Mouse (Mus musculus): ENCODE measurements around the gene Prx.

Gene Prx

DNA sequence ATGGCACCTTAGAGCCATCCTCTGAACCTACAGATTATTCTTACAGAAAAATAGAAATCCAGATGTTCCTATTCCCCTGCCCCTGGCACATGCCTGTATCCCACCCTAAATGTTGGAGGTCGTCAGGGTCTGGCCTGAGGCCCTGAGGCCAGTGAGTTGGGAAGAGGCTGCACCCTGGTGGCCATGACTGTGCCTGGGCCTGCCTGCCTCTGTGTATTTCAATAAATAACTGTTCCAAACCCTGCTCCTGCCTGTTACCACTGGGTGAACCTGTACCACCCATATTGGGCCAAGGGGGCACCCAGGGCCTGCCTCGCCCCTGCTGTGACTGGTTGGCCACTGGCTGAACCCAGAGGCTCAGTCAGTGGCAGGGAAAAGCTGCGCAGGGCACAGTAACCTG, 31.8 kb downstream of the Prx start:
- no peak for TF ChIP-seq GATA4 (IDR thresholded peaks at IDR 0.05; ENCODE audit: insufficient replicate concordance, low read length)

DNA sequence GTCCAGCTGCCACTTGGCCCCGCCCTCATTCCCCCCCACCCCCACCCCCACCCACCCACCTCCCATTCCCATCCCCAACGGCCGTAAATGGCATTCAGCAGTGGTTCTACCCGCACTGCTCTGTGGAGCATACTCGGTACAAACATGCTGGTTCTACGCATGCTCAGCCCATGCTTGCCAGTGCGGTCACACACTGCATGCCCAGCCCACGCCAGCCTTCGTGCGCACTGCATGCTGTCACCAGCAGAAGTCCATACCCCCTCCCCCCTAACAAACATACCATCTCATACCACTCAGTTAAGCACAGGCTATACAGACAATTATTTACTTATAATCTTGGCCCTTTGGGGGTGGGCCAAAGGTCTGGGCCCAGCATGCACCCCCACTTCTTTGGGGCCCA, 32.6 kb downstream of the Prx start:
- TF ChIP-seq GATA4 (IDR thresholded peaks at IDR 0.05; ENCODE audit: insufficient replicate concordance, low read length): no peak

DNA sequence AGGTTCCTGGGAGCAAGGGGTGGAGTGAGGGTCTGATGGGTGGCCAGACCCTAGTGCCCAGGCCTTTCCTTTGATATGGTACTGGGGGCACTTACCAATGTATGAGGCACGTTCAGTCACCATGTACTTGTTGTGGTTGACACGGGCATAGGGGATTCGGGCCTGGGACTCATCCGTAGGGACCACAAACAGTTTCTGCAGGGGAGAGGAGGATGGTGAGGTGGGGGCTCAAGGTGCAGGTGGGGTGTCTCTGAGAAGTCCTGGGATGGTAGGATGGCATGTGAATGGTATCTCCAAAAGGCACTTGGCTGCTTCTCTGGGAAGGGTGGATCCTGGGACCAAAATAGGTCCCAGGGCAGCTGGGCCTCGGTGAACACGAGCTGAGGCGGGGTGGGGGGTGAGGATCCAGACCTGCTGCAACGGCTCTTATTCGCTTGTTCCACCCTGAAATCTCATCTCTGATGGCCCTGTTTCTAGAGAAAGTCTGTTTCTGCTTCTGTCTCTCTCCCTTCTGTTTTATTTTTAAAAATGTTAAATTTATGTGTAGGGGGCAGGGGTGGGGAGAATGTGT, 33.4 kb downstream of the Prx start:
- TF ChIP-seq GATA4 (IDR thresholded peaks at IDR 0.05; ENCODE audit: insufficient replicate concordance, low read length): no peak

DNA sequence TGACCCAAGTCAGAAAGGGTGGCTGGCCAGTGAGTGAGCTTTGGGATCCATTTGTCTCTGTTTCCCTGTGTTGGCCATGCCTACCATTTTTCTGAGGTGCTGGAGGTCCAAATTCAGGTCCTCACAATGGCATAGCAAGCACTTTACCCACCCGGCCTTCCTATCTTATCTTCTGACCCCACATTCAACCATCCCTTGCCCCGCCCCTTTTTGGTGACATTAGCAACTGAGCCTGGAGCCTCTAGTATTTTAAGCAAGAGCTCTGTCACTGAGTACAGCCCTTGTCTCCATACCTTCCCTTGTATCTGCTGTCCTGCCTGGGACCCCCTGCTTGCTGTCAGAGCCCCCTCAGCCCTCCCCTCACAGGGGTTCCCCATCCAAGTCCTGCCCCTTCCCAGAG, 36.3 kb downstream of the Prx start:
- no peak for TF ChIP-seq GATA4 (IDR thresholded peaks at IDR 0.05; ENCODE audit: insufficient replicate concordance, low read length)

DNA sequence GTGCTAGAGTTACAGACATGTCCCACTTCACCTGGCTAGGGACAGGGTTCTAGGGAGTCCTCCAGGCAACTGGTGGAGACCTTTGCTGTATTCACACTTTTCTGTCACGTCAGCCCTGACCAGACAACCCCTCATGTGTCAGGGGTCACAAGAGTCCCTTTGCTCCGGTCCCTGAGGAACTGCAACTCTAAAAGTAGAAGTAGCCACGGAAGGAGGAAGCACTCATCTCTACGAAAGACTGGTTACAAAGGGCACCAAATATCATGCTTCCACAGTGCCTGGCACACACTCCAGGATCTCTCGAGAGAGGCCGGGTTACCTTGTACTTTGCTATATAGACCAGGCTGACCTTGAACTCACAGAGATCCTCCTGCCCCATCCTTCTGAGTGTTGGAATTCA, 37.5 kb downstream of the Prx start:
- TF ChIP-seq GATA4 (IDR thresholded peaks at IDR 0.05; ENCODE audit: insufficient replicate concordance, low read length): no peak

DNA sequence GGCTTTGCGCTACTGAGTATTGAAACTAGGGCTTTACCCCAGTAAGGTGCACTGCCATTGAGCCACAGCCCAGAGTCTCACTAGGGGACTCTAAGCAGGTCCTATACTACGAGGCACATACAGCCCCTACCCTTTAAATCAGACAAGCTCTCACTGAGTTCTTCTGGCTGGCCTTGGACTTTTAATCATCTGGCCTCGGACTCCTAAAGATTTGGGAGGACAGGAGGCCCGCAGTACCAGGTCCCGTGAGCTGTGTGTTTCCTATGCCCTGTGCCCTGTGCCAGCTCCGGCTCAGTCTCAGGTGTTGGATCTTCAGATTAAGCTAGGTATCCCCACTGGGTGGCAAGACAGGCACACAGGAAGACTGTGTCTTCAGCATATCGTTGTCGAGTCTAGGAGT, 38.9 kb downstream of the Prx start:
- no peak for TF ChIP-seq GATA4 (IDR thresholded peaks at IDR 0.05; ENCODE audit: insufficient replicate concordance, low read length)

DNA sequence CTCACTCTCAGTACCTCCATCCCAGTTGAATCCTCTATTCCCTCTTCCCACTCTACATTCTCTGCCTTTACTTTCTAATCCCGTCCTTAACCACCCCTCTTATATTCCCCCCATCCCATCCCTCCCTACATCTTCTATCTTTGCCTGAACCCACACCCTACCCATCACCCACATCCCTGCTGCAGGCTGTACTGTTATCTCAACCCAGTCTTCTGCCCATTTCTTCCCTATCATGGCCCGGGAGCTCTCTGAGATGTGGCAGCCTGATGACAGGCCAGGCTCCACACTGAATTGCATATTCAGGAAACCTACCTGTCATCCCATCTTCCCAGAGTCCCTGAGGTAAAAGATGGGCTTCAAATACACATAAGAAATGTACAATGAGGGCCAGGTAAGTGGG, 39.7 kb downstream of the Prx start:
- no peak for TF ChIP-seq GATA4 (IDR thresholded peaks at IDR 0.05; ENCODE audit: insufficient replicate concordance, low read length)

DNA sequence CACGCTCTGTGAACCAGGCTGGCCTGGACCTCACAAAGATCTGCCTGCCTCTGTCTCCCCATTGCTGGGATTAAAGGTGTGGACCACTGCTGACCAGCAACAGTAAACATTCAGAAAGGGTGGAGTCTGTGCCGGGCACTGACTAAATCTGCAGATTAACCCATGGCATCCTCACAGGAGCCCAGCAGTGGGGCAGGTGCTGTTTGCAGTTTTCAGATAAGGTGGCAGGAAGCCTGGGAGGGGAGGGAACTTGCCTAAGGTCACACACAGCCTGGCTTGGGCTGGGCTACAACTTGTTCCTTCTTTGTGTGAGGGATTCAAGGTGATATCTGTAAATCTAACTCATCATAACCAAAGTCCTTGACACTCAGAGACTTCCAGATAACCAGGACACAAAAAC, 41.4 kb downstream of the Prx start:
- no peak for TF ChIP-seq GATA4 (IDR thresholded peaks at IDR 0.05; ENCODE audit: insufficient replicate concordance, low read length)

DNA sequence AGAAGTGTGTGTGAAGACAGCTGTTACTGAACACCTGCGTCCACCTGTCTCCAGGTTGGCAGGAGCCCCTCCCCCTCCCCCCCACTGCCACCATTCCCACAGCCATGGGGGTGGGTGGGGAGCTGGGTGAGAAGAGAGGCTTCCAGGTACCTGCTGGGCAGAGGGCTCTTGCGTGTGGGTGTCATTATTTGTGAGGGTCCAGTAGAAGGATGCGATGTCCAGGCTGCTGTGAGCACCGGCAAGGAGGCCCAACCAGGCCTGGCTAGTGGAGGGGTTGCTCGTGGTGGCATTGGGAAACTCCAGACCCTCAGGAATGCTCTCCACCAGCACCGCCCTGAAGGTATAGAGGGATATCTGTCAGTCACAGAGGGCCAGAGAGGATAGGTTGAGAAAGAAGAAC, 41.8 kb downstream of the Prx start:
- no peak for TF ChIP-seq GATA4 (IDR thresholded peaks at IDR 0.05; ENCODE audit: insufficient replicate concordance, low read length)

DNA sequence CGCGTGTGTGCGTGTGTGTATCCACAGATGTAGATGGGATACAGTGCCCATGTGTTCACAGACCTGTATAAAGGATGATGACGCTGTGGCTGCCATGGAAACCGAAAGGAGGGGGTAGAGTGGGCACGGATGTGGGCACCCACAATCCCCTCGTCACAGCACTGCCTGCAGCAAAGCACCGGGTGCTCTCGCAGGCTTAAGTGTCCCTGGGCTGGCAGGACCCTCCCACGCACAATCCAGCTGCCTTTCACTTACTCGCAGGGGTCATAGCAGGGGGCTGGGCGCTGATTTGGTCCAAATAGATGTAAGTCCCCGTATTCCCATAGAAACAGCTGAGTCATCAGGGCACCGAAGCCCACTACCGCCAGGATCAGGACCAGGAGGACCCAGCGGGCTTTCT, 42.3 kb downstream of the Prx start:
- TF ChIP-seq GATA4 (IDR thresholded peaks at IDR 0.05; ENCODE audit: insufficient replicate concordance, low read length): no peak

DNA sequence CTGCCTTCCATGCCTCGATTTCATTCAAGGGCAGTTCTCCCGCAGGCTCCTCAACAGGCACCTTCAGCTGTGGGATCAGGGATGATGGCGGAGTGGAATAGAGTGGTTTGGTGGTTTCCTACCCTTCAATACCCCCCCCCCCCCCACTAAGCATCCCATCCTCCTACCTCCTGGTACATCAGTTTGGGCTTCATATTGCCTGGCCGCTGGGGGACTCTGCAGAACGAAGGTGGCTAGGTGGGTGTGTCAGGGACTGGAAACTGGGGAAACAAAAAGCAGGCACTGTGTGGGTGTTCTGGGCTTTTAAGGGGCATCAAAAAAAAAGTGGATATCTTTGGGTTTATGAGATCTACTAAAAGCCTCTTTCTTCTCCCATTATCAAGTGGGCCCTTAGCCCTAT, 42.8 kb downstream of the Prx start:
- no peak for TF ChIP-seq GATA4 (IDR thresholded peaks at IDR 0.05; ENCODE audit: insufficient replicate concordance, low read length)

DNA sequence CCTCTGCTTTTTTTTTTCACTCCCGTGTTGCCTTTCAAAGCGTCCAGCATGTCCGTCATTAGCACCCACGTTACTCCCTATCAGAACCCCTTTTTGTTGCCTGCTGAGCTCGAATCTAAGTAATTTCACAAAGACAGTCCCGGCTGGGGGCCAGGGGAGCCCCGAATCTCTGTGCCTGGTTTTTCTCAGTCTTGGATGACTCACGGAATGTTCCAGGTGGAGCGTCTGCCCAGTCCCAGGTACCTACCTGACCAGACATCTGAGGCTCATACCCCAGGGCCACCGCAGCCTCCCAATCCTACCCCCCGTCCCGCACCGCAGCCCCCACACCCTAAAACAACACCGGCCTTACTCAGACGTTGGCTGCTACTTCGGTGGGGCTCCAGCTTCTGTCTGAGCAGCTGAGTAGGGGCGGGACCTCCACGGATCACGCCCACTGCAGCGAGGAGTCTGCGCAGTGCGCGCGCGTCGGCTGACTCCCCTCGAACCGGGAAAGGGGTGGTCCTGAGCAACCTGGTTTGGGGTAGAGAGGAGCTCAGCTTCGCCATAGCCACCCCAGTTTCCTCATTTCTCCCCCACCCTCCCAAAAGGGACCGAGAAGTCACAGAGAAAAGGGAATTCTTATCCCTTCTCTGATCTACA, 43.4 kb downstream of the Prx start:
- TF ChIP-seq GATA4 (IDR thresholded peaks at IDR 0.05; ENCODE audit: insufficient replicate concordance, low read length): no peak

DNA sequence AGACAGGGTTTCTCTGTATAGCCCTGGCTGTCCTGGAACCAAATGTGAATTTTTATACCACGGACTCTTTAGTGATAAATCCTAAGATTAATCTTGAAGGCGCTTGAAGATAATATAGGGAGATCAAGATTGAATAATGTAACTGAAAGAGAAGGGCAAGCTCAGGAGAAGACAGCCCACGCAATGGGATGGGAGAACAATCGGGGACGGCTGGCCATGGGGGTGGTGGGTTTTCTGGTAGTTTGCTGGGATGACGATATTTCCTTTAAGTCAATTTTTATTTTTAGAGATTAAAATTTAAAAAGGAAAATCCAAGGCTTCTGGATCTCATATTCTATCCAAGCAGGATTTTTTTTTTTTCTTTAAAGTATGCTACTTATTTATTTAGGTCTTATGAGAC, 43.9 kb downstream of the Prx start:
- no peak for TF ChIP-seq GATA4 (IDR thresholded peaks at IDR 0.05; ENCODE audit: insufficient replicate concordance, low read length)

DNA sequence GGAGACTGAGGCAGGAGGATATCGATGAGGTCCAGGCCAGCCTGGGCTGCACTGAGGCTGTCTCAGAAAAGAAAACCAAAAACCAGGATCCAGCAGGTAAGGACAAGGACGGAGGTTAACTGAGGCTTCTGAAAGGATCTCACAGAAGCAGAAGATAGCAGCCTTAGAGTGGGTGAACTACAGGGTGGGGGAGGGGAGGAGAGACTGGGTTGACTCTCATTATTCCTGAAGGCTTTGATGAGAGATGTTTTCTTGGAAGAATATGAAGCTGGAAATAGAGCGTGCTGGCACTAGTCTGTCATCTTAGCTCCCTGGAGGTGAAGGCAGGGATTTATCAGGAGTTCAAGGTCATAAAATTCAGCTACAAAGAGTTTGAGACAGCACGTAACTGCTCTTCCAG, 44.7 kb downstream of the Prx start:
- no peak for TF ChIP-seq GATA4 (IDR thresholded peaks at IDR 0.05; ENCODE audit: insufficient replicate concordance, low read length)

DNA sequence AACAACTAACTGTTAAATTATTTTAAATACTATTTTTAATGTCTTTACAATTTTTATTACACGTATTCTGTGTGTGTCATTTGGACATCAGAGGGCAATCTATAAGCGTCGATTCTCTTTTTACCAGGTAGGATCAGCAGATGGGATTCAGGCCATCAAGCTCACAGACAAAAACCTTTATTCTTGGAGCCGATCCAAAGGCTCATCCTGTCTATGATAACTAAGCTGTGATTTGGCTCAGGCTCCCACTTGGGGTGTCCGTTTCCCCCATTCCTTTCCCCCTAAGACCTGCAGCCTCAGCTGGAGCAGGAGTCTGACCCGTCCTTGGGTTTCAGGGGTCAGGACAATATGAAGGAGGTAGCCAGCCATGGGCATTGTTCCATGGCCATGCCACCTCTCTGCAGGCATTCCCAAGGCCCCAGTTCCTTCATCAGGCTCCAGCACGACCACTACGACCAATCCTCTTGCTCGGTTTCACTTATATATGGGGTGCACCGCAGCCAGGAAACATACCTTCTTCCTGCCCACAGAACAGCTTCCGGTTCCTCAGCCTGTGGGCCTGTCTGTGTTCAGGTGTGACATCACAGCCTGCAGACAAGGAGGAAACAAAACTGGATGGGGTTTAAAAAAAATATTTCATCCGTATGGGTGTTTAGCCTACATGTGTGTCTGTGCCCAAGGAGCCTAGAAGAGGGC, 45.7 kb downstream of the Prx start:
- no peak for TF ChIP-seq GATA4 (IDR thresholded peaks at IDR 0.05; ENCODE audit: insufficient replicate concordance, low read length)

DNA sequence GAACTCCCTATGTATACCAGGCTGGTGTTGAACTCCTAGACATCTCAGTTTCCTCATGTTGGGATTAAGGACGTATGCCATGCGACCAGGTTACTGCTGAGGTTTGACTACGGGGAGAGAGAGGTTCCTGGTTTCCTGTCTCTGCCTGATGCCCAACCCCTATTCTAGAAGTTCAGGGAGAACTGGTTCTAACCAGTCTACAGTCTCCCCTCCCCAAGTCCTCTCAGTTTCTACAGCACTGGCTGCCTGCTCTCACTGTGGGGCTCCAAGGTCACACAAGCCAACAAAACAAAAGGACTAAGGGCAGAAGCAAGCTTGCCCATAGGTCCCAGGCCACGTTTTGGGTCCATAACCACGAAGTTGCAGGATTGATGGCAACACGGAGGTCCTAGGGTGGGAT, 50.5 kb downstream of the Prx start:
- TF ChIP-seq GATA4 (IDR thresholded peaks at IDR 0.05; ENCODE audit: insufficient replicate concordance, low read length): no peak

DNA sequence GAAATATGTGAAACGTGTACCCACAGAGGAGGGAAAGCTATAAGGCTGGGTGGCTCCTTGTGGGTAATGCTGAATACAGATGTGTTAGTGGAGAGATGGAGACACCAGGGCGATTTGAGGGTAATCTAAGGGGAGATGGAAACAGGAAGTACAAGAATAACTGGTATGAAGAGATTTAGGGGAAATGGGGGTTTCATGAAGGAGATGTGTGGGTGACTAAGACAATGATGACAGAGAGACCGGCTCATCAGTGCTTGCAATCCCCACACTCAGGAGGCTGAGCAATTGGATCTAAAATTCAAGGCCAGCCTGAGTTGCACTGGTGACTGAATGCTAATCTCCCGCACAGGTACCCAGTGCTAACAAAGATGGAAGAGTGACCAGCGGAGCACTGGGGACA, 52.9 kb downstream of the Prx start:
- no peak for TF ChIP-seq GATA4 (IDR thresholded peaks at IDR 0.05; ENCODE audit: insufficient replicate concordance, low read length)

All from liver, adult (tissue).